Mouse (Mus musculus) embryonic fibroblast, embryonic 13.5 days (primary cell): ENCODE measurements around the gene H2-T24.

Source experiments
- CTCF ChIP-seq: IDR thresholded peaks from 2 replicates; pipeline ENCODE4 v1.5.1; 2011; ENCODE audit warnings: mild to moderate bottlenecking, control low read depth, low read length, moderate library complexity, borderline replicate concordance; ENCODE audit not compliant: insufficient read depth
- POLR2A ChIP-seq: IDR thresholded peaks from 2 replicates; pipeline ENCODE4 v1.6.1; 2011; ENCODE audit warnings: low read depth, mild to moderate bottlenecking, control low read depth, low read length, moderate library complexity

DNA sequence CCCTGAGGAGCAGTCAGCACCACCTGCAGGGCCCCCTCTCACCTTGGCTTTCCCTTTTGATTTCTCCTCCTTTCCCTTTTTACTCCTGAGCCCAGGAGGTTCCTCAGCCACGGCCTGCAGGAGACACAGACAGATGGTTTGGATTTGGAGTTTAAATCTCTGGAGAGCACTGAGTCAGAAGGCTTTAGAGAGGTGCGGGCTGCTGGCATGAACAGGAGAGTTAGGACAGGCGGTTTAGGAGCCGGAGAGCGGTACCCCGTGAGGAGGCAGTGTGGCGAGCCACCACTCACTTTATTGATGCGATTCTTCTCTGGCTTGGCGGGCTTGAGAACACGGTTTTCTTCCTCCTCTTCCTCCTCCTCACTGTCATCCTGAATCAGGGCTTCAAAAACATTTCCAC is 57.1 kb downstream of the H2-T24 start:
- no peak for TF ChIP-seq POLR2A
- no peak for TF ChIP-seq CTCF
